Mouse (Mus musculus) heart, adult 2 months (tissue): Measurements from ENCODE around the gene Treml1. TPM values are rescaled to one million over a fixed set of nuclear protein-coding genes. Genes with fewer than 3 reads are reported as not detected.
A peak's percentile ranks its signal among the peaks of the same experiment; 100 is the strongest.

Experiments
- DNase-seq, 2 experiments: peaks; one replicate each; pipeline ENCODE4 v3.0.0; 2021
- H3K27ac ChIP-seq: fragments of 200-600 bp; 2 replicates; pipeline ENCODE4 v1.8.1; 2022
- H3K27me3 ChIP-seq: fragments of 200-500 bp; 2 replicates; pipeline ENCODE4 v1.6.1; 2012; ENCODE audit warnings: mild to moderate bottlenecking, low read length, inconsistent platforms, mixed read lengths; ENCODE audit not compliant: control insufficient read depth, insufficient read depth
- H3K36me3 ChIP-seq: fragments of 200-500 bp; 2 replicates; pipeline ENCODE4 v1.6.1; 2012; ENCODE audit warnings: low read length, inconsistent platforms; ENCODE audit not compliant: control insufficient read depth, insufficient read depth
- H3K4me1 ChIP-seq: fragments of 200-500 bp; 2 replicates; pipeline ENCODE4 v1.6.1; 2011; ENCODE audit warnings: low read length; ENCODE audit not compliant: control insufficient read depth, insufficient read depth
- H3K4me3 ChIP-seq: fragments of 200-600 bp; 2 replicates; pipeline ENCODE4 v1.8.1; 2022
- H3K79me2 ChIP-seq: fragments of 200-500 bp; replicated peaks from 2 replicates; pipeline ENCODE4 v1.6.1; 2012; ENCODE audit warnings: mild to moderate bottlenecking, inconsistent platforms, low read length, moderate library complexity, mixed read lengths; ENCODE audit not compliant: control insufficient read depth, insufficient read depth
- H3K9ac ChIP-seq: fragments of 200-500 bp; 2 replicates; pipeline ENCODE4 v1.6.1; 2012; ENCODE audit warnings: low read depth, mild to moderate bottlenecking, control low read depth, inconsistent platforms, low read length, mixed read lengths
- CTCF ChIP-seq: fragments of 200-600 bp; IDR thresholded peaks from 2 replicates; pipeline ENCODE4 v1.8.1; 2022; ENCODE audit warnings: antibody characterized with exemption, mild to moderate bottlenecking, moderate library complexity
- EP300 ChIP-seq: fragments of 200-500 bp; IDR thresholded peaks from 2 replicates; pipeline ENCODE4 v1.6.1; 2011; ENCODE audit warnings: low read depth, low read length, control low read depth; ENCODE audit not compliant: insufficient read depth
- POLR2A ChIP-seq: fragments of 200-500 bp; IDR thresholded peaks from 2 replicates; pipeline ENCODE4 v1.6.1; 2011; ENCODE audit warnings: mild to moderate bottlenecking, low read depth, low read length, control low read depth; ENCODE audit not compliant: insufficient read depth
- WGBS: fragments of 180-500 bp; shearing (Covaris S2); methylation state at CpG from one replicate; pipeline ENCODE4 v1.1.7; 2018; 5-methylcytosine and 5-hydroxymethylcytosine counted together
- intact Hi-C: fragments of 180-260 bp; cut with DNase I; formaldehyde crosslinking; loops from one replicate; pipeline ENCODE4 v1.15.1; 2025
- polyA plus RNA-seq: library from polyadenylated mRNA; depleted of rRNA; stranded (reverse); fragments of >200 nt; gene quantifications from 2 replicates; pipeline ENCODE4 v1.2.3, GENCODE M21; 2012; rRNA removed
- total RNA-seq, 2 experiments: library from RNA; stranded (reverse); gene quantifications; 2 replicates each; pipeline ENCODE4 v1.2.3; 2021

Gene Treml1
- total and polyA plus RNA-seq, 3 experiments = 2.4 to 3.5 TPM; not detected in 1

DNA sequence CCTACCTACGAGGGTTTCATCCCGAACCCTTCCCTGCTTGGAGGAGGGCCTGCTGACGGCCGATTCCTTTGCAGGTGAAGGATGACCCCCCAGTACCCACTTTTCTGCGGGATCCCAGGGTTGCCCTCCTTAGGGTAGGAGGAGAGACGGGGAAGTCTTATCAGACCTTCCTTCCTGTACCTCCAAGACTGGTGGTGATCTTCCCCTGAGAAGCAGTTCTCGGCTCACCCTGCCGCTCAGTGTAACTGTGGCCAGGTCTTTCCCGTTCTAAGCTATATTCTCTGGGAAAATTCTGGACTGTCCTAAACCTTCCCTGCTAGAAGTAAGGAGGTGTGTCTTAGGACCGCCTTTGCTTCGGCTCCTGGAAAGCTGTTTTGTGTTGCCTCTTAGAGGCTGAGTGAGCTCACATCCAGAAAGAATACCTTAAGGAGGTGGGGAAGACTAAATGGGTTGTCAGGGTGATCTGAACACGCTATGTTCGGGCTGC is 50.6 kb downstream of the Treml1 start:
- peaks cover 11% of the 10 kb centered on the region for H3K36me3 ChIP-seq
- no peak for DNase-seq
- TF ChIP-seq POLR2A = no peak
- TF ChIP-seq EP300 = no peak
- TF ChIP-seq CTCF = no peak
- H3K79me2 ChIP-seq = peaks cover 5% of the 10 kb centered on the region
- intact Hi-C loops = loop anchor here (2.0 kb wide), 1 partner anchor 16 kb away; no protein-coding TSS in a partner anchor
- H3K4me1 ChIP-seq = peaks cover 5% of the 10 kb centered on the region
- H3K9ac ChIP-seq = peak overlapping the region; percentile 75
- H3K27me3 ChIP-seq = no peaks in the 10 kb centered on the region
- H3K27ac ChIP-seq = peak overlapping the region; percentile 95
- peak overlapping the region; percentile 94 for H3K4me3 ChIP-seq
- under 1% methylated on average over 13 of the region's 13 CpGs for WGBS

DNA sequence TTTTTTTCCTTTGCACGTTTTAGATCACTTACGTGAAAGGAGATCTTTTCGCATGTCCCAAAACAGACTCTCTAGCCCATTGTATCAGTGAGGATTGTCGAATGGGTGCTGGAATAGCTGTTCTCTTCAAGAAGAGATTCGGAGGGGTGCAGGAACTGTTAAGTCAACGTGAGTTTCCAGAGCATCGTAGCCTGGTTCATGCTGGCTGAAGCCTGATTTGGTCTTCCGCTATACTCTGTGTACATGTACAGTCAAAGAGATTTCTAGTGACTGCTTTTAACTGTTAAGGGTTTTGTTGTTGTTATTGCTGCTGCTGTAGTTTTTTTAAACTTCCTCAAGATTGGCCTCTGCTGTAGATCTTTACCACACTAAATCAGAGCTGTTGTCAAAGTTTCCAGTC is 51.5 kb downstream of the Treml1 start:
- Histone ChIP-seq H3K27me3 (no peaks in the 10 kb centered on the region), H3K36me3 (peaks cover 11% of the 10 kb centered on the region), H3K79me2 (peaks cover 2% of the 10 kb centered on the region), H3K4me3 (peak overlapping the region; percentile 94; the same call in 1 of the 2 replicates), H3K27ac (peak overlapping the region; percentile 95; the same call in 1 of the 2 replicates), H3K4me1 (peaks cover 5% of the 10 kb centered on the region), H3K9ac (peak overlapping the region; percentile 21; the same call in 1 of the 2 replicates)
- TF ChIP-seq POLR2A (no peak), CTCF (no peak), EP300 (no peak)
- intact Hi-C loops = loop anchor here (2.0 kb wide), 1 partner anchor 16 kb away; no protein-coding TSS in a partner anchor
- no peak for DNase-seq
- WGBS = 41% methylated on average over 8 of the region's 8 CpGs

DNA sequence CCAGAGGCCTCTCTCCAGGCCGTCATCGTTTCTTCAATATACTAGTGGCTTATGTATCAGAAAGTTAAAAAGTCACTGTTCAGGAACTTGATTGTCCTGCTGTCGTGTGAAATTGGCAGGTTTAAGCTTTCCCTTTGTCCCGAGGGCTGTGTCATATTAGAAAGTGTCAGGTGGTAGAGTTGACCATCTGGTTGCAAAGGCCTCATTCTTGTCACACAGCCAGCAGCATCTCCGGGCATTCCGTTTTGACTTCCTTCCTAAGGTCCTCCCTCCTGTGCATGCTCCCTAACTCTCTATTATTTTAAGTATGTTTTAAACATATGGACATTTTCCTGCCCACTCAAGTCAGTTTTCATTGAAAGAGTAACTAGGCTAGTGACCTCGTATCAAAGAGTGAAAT is 56.3 kb downstream of the Treml1 start:
- no peak overlapping the region; the same call in 1 of the 2 replicates for H3K27ac ChIP-seq
- H3K79me2 ChIP-seq = no peaks in the 10 kb centered on the region
- TF ChIP-seq EP300 (no peak), POLR2A (no peak), CTCF (no peak)
- H3K27me3 ChIP-seq = no peaks in the 10 kb centered on the region
- no peak overlapping the region for H3K9ac ChIP-seq
- H3K4me3 ChIP-seq = no peak overlapping the region
- peaks cover 4% of the 10 kb centered on the region; the same call in 1 of the 2 replicates for H3K4me1 ChIP-seq
- intact Hi-C loops = loop anchor here (1.0 to 5.0 kb wide), 3 partner anchors 21 to 51 kb away; partner anchors contain the start of genes Tspo2 and Unc5cl
- H3K36me3 ChIP-seq = peaks cover 6% of the 10 kb centered on the region
- no peak for DNase-seq
- WGBS = 24% methylated on average over 7 of the region's 7 CpGs

Other genes starting within 250 kb of the Treml1 start
- not detected for gene 9830107B12Rik, start 213.6 kb upstream of the Treml1 start, total RNA-seq
- gene 9830107B12Rik, start 213.6 kb upstream of the Treml1 start, polyA plus RNA-seq = 0.06 and 0.08 TPM in 2 replicates
- not detected for gene A530064D06Rik, start 192.6 kb upstream of the Treml1 start, total RNA-seq
- gene A530064D06Rik, start 192.6 kb upstream of the Treml1 start, polyA plus RNA-seq = 0.18 and 0.20 TPM in 2 replicates
- gene Trem1, start 127.1 kb upstream of the Treml1 start, total RNA-seq = under 1 TPM in 1 of 2 experiments, not detected in 1; 0.10 TPM
- 0.09 and 0.10 TPM in 2 replicates for gene Trem1, start 127.1 kb upstream of the Treml1 start, polyA plus RNA-seq
- gene Trem3, start 112.1 kb upstream of the Treml1 start, total RNA-seq = under 1 TPM in 1 of 2 experiments, not detected in 1; 0.26 TPM
- gene Trem3, start 112.1 kb upstream of the Treml1 start, polyA plus RNA-seq = 0.23 TPM in 1 of 2 replicates, not detected in the other
- under 1 TPM in 1 of 2 experiments, not detected in 1; 0.31 TPM for gene Treml4, start 95.6 kb upstream of the Treml1 start, total RNA-seq
- 0.76 and 1.9 TPM in 2 replicates for gene Treml4, start 95.6 kb upstream of the Treml1 start, polyA plus RNA-seq
- gene Treml2, start 60.4 kb upstream of the Treml1 start, total RNA-seq = 1 to 10 TPM in 1 of 2 experiments, under 1 TPM in 1; 0.91 to 3.1 TPM
- gene Treml2, start 60.4 kb upstream of the Treml1 start, polyA plus RNA-seq = 1.5 and 2.4 TPM in 2 replicates
- gene B430306N03Rik, start 43.8 kb upstream of the Treml1 start, total RNA-seq = under 1 TPM; 0.14 to 0.57 TPM
- gene B430306N03Rik, start 43.8 kb upstream of the Treml1 start, polyA plus RNA-seq = 0.35 and 0.55 TPM in 2 replicates
- 1 to 10 TPM; 1.4 to 1.5 TPM for gene Trem2, start 13.5 kb upstream of the Treml1 start, total RNA-seq
- 3.3 and 3.5 TPM in 2 replicates for gene Trem2, start 13.5 kb upstream of the Treml1 start, polyA plus RNA-seq
- 10 to 100 TPM; 14.7 to 21.2 TPM for gene Nfya, start 50.0 kb downstream of the Treml1 start, total RNA-seq
- 33.1 and 41.9 TPM in 2 replicates for gene Nfya, start 50.0 kb downstream of the Treml1 start, polyA plus RNA-seq
- 10 to 100 TPM; 15.5 to 21.6 TPM for gene Oard1, start 50.1 kb downstream of the Treml1 start, total RNA-seq
- gene Oard1, start 50.1 kb downstream of the Treml1 start, polyA plus RNA-seq = 8.6 and 20.5 TPM in 2 replicates
- 100 to 1,000 TPM; 222 to 256 TPM for gene Apobec2, start 73.0 kb downstream of the Treml1 start, total RNA-seq
- 150 and 194 TPM in 2 replicates for gene Apobec2, start 73.0 kb downstream of the Treml1 start, polyA plus RNA-seq
- gene Tspo2, start 91.6 kb downstream of the Treml1 start, total RNA-seq = 1 to 10 TPM in 1 of 2 experiments, not detected in 1; 1.9 TPM
- gene Tspo2, start 91.6 kb downstream of the Treml1 start, polyA plus RNA-seq = 0.82 and 5.4 TPM in 2 replicates
- gene Unc5cl, start 95.0 kb downstream of the Treml1 start, total RNA-seq = under 1 TPM; 0.23 to 0.27 TPM
- gene Unc5cl, start 95.0 kb downstream of the Treml1 start, polyA plus RNA-seq = 0.21 TPM in 1 of 2 replicates, not detected in the other